Mouse (Mus musculus) gastrocnemius, adult 18-20 months (tissue): ENCODE results near the gene Slc12a7. TPM values are rescaled to one million over a fixed set of nuclear protein-coding genes. Genes with fewer than 3 reads are reported as not detected.
A peak's percentile ranks its signal among the peaks of the same experiment; 100 is the strongest.

Experiments used
- DNase-seq: peaks from one replicate; pipeline ENCODE4 v3.0.0; 2021; ENCODE audit warnings: low spot score
- total RNA-seq, 2 experiments: library from RNA; stranded (reverse); gene quantifications; 2 replicates each; pipeline ENCODE4 v1.2.3; 2021

Slc12a7 gene
- total RNA-seq, 2 experiments from 2014 or later: 3.6 to 5.1 TPM

DNA sequence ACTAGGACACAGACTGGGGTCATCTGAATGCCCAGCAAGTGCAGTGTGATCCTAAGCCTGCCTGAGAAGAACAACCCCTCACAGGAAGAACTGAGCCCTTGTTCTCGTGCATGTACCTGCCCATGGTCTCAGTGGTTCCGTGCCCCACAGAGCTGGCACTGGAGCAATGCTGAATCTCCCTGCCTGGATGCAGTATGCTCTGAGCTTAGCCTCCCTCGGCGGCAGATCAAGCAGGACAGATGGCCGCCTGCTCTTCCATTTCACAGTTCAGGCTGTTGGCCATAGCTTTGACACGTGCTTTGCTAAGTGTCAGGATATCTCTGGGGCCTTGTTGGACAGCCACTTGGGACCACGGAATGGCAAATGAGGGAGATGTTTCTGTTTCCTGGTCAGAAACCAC, 81.3 kb downstream of the Slc12a7 start:
- no peak for DNase-seq

DNA sequence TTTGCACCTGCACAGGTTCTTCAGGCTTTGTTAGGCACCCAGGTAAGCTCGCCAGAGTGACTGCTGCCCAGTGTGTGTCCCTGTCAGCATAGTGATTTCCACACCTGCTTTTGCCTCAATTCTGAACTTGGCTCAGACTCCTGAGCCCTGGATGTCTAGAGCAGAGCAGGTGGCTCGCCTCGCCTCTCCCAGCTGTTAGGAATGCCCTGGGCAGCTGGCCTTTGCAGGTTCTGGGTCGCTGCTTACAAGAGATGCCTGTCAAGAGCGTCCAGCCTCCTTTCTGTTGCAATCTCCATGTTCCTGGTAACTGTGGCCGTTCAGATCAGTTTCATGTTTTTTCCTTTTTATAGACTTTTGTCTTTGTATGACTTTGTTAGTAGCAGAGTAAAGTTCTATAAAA, 83.4 kb downstream of the Slc12a7 start:
- no peak for DNase-seq

DNA sequence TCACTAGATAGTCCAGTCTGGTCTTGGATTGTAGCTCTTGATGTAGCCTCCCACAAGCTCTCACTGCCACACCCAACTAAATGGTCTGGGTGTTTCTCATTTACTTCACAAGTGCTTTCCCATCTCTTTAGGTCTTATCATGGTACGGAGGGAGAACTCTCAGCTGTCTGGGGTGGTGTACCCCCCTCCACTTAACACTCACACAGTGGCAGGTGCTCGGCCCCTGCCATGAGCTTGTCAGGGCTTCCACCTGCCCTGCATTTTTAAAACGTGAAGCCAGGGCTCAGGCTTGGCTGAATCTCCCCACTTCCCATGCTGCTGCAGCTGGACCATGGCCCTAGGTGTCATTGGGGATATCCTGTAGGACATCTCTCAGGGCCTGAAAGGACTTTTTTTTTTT, 86.0 kb downstream of the Slc12a7 start:
- no peak for DNase-seq

DNA sequence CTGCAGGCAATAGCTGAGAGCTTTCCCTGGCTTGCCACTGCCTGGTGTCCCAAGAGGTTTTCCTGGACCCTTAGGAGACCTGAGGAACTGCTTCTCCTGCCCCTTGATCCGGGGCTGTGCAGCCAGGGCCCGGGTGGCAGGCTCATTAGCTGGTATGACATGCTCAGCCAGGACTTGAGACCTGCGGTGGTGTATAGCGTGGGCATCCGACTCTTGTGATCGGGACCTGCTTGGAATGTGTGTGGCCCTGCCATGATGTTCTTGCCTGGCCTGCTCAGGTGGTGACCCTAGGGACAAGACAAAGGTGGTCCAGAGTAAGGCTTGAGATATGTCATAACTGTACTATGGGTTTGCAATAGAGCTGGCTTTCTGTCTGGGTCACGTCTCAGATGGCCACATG, 88.4 kb downstream of the Slc12a7 start:
- DNase-seq: no peak

DNA sequence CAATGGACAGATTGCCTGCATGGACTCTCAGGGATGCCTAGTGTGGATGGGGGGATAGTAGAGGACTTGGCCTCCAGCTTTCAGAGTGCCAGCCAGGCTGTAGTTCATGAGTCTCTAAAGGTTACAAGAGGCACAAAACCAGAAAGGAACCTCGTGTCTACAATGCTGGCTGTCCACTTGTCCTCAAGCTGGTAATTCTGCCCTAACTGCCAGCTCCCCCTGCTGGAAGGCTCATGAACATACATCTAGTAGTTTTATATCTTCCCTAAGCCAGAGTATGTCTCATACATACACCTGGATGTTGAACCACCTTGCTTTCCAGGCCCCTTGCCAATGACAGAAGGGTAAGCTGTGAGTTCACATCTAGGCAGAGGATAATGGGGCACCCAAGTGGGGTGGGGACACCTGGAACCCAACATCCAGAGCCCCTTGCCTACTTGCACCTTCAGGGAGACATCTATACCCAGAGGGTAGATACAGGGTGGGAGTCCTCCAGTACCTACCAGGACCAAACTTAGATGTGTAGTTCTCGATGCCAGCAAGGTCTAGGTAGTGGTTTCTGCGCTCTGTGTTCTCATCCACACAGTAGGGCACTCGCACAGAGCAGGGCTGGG, 89.4 kb downstream of the Slc12a7 start:
- peak; percentile 71 for DNase-seq

DNA sequence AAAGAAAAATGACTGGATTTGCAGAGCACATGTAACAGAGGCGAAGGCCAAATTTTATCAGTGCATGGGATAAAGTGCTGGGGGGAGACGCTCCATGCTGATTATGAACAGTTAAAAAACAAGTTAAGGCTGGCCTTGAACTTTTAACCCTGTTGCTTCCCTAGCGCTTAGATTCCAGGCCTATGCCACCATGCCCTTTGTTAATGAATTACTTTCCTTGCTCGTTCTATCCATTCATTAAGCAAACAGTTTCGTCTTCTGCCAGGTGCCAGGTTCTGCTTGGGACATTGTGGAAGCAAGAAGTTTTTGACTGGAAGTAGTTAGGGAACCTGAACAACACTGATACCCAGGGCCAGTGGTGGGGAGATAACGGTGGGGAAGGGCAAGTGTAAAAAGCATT, 90.8 kb downstream of the Slc12a7 start:
- no peak for DNase-seq

DNA sequence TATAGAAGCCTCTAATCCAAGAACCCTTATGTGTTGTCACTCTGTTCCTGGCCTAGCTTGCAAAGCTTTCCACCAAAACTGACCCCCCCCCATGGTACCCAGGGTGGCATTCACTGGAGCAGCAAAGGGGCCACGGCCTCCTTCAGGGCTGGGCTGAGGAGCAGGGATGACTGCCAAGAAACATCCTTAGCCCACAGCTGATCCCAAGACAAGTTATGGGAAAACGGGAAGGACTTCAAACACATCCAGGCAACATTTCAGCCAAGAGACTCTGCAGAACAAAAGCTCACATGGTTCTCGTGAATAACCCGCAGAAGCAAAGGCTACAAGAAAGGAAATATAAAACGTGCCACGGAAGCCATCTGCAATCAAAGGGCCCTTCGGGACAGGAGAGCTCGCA, 94.3 kb downstream of the Slc12a7 start:
- no peak for DNase-seq

DNA sequence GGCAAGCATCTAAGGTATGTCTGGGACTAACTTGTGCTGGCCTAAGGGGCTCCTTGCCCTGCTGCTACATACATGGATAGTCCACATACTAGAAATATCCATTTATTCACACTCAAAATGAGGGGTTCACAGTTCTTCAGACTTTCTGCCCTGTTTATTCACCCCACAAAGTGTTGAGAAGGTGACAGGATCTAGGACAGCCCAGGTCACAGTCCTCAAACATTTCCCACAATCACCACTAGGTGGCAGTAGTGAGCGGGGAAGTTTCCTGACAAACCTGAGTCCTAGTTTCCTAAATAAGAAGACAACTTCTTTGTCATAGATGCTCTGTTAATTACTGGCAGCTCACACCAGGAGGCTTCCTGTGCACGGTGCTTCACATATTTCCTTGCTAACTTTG, 98.6 kb downstream of the Slc12a7 start:
- DNase-seq: peak; percentile 52

DNA sequence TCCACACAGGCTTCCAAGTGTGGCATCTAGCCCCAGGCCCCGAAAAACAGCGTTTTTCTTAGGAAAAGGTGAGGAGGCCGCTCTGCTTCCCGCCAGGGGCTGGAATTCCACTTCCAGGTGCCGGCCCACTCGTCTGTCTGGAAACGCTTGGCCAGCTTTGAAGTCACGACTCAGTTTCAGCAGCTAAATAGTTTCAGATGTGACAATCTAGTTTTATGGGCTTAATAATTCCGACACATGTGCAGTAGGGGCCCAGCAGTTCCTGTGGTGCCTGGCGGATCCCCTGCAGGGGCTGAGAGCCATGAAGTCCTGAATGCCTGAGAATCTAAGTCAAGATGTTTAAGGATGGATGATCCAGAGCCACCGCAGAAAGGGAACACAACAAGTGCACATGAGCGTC, 100.9 kb downstream of the Slc12a7 start:
- no peak for DNase-seq

DNA sequence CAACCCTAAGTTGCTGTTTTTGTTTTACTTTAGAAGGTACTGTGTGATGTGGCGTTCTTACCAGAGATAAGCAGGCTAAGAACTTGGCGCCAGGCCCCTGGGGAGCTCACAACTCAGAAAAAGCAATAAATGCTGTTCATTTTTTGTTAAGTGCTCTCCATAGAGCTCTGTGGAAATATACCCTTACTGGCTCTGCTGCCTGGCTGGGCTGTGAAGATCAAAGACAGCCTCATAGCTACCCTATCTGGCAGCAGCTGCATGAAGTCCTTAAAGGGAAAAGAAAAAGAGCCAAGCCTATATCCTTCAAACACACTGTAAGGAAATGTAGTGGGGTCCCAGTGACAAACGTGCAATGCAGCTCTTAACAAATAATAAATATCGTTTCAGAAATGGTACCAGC, 102.9 kb downstream of the Slc12a7 start:
- no peak for DNase-seq

DNA sequence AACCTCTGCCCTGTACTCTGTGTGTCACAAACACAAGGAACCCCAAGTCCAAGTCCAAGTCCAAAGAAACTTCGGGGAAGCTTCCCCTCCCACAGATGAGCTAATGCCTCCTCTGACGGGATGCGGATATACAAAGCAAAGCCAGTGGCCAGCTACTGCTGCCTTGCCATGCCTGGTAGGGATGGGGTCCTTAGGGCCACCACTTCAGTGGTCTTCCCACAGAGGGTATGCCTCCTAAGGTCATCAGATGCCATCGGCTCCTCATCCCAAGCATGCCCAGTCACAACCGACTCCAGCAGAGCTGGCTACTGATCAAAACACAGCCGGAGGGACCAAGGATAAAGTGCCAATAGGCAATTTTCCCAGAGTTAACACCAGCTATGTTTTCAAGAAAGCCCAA, 103.6 kb downstream of the Slc12a7 start:
- no peak for DNase-seq

DNA sequence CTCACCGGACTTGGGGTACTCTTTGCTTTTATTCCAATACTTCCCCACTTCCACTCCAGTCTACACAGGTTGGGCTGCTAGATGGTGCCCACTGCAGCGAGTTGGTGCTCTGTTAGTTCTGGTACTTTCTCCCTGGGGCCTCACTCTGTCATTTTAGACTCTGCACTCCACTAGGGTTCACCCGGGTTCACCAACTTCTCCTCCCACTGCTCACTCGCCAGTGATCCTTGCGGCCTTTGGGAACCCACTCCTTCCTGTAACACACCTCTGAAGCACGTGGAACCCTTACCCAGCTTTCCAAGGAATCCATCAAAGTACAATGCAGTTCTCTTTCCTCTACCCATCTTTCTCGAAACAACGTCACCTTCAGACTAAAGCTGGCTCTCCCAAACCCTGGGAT, 104.8 kb downstream of the Slc12a7 start:
- DNase-seq: no peak

DNA sequence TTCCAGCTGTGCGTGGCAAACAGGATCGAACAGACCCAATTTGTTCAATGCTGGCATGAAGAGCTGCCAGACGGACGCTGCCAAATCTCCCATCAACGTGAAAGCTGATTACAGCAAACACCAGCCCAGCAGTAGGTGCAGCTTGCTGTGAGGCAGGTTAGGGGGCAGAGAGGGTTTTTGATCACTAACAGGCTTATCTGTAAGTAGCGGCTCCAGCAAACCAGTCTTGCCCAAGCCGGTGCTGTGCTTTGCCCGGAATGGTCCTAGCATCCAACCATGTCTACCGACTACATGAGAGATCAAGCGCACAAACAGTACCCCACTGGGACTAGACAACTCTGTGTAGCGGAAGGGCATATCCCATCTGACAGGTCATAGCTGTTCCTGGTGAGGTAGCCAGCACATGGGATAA, 106.2 kb downstream of the Slc12a7 start:
- DNase-seq: no peak

DNA sequence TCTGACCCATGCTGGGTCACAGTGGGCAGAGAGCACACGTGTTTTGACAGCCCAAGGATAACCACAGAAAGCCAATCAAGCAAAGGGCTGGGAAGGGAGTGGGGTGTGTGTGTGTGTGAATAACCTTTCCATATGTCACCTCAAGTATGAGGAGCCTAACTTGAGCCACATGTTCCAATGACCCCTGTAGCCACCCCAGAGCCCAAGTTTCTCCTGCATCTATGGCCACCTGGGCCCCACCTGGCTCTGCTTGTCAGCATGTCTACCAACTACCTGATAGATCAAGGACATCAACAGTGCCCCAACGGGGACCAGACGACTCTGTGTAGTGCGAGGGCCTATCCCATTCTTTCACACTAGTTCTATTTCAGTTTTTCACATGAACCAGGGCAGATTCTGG, 106.8 kb downstream of the Slc12a7 start:
- DNase-seq: no peak

DNA sequence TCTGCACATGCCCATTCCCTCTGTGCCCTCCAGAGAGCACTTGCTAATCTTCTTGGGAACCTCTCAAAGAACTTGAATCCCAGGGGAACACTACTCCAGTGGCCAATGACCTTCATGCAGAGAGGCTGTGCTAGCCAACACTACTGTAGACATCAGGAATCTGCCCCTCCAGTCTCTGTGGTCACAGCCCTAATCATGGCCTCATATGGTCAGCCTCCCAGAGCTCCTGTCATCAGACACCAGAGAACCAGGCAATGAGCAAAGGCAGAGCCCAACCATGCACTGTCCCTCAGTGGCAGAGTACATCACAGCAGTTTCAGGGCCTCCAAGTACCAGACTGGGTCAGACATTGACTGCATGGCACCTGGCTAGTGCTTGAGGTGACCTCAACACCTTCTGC, 109.8 kb downstream of the Slc12a7 start:
- DNase-seq: no peak

DNA sequence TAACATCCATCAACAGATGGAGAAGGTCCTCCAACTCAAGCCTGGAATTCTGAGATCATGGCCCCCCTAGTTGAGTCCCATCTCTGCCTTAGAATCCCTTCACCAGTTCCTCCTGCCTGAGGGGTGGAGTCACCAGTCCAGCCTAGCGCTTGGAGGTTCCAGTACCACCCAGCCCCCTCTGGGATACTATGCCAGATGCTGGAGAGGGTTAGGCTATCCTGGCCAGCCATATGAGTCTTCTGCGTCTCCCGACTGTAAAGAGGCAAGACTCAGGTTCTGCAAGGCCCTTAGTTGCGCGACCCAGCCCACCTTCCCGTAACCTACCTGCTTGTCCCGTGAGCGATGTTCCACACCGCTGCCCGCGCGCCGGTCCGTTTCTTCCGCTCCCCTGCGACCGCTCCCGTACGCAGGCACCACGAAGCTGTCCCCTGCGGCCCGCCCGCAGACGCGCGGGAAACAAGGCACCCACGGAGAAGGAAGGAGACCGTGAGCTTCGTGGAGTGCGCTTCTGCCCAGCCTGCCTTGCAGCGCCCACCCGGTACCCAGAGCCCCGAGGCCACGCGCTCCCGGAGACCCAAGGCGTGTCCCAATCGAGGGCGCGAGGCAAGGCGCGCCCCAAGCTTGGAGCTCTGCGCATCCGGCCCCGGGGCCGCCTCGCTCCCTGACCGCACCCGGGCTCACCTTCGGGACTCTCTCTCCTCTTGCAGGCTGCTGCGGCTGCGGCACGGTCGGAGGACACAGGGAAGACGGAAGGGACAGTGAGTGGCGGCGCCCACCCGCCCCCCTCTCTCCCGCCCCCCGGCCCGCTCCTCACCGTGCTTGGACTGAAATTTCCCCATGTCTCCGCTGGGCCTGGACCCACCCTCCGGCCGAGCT, 113.9 kb downstream of the Slc12a7 start:
- no peak for DNase-seq

DNA sequence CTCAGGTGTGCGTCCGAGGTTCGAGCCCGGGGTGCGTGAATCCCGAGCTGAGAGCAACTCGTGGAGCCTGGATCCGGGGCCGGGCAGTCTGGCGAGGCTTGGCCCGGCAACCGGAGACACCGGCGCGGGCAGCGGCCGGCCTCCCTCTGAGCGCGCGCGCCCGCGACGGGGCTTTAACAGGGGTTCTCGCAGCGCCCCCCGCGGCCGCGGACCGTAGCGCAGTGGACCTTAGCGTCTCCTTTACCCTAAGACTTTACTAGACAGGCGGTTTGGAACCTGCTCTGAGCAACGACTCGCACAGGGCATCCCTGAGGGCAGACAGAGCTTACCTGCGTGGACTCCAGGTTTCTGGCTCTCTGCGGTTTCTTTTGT, 114.6 kb downstream of the Slc12a7 start, which contains the start of gene Nkd2:
Gene Nkd2, minus strand, starts transcription at position 167 of the 372 bp plus-strand sequence.
- peak; percentile 79 for DNase-seq

Other genes with a start within 250 kb of the Slc12a7 start
- gene Slc6a3, start 196.3 kb upstream of the Slc12a7 start, total RNA-seq: not detected
- gene Clptm1l, start 129.1 kb upstream of the Slc12a7 start, total RNA-seq: 10 to 100 TPM; 30.0 to 36.6 TPM
- under 1 TPM in 1 of 2 experiments, not detected in 1; 0.07 TPM for gene Tert, start 106.2 kb upstream of the Slc12a7 start, total RNA-seq
- under 1 TPM; 0.18 to 0.28 TPM for gene Slc6a18, start 55.1 kb upstream of the Slc12a7 start, total RNA-seq
- gene Slc6a19, start 28.2 kb upstream of the Slc12a7 start, total RNA-seq: under 1 TPM in 1 of 2 experiments, not detected in 1; 0.05 TPM
- 1 to 10 TPM in 1 of 2 experiments, under 1 TPM in 1; 0.80 to 1.1 TPM for gene Nkd2, start 114.5 kb downstream of the Slc12a7 start, total RNA-seq
- gene Trip13, start 204.7 kb downstream of the Slc12a7 start, total RNA-seq: under 1 TPM; 0.27 to 0.28 TPM
- 1 to 10 TPM; 8.8 to 9.4 TPM for gene Brd9, start 204.7 kb downstream of the Slc12a7 start, total RNA-seq
- gene Zdhhc11, start 230.8 kb downstream of the Slc12a7 start, total RNA-seq: not detected